Mouse (Mus musculus) intestine, embryonic 15.5 days (tissue): ENCODE measurements around the gene Krtap9-5. TPM values are rescaled to one million over a fixed set of nuclear protein-coding genes. Genes with fewer than 3 reads are reported as not detected.

Experiments
- ATAC-seq: fragments of 200-750 bp; cut with Nextera tagmentation; 2 replicates; pipeline ENCODE4 v1.8.0; 2017; ENCODE audit warnings: moderate TSS enrichment, moderate library complexity
- H3K27ac ChIP-seq: fragments of 300-500 bp; sonication (generic); 2 replicates; pipeline ENCODE4 v1.5.1; 2015; ENCODE audit warnings: mild to moderate bottlenecking, inconsistent platforms
- H3K27me3 ChIP-seq: fragments of 300-500 bp; sonication (generic); replicated peaks from 2 replicates; pipeline ENCODE4 v1.6.1; 2015; ENCODE audit warnings: inconsistent platforms
- H3K36me3 ChIP-seq: fragments of 300-500 bp; sonication (generic); 2 replicates; pipeline ENCODE4 v1.6.1; 2015; ENCODE audit warnings: inconsistent platforms
- H3K4me1 ChIP-seq: fragments of 300-500 bp; sonication (generic); replicated peaks from 2 replicates; pipeline ENCODE4 v1.6.1; 2015; ENCODE audit warnings: inconsistent platforms
- H3K4me2 ChIP-seq: fragments of 300-500 bp; sonication (generic); replicated peaks from 2 replicates; pipeline ENCODE4 v1.6.1; 2015; ENCODE audit warnings: mild to moderate bottlenecking, inconsistent platforms
- H3K4me3 ChIP-seq: fragments of 300-500 bp; sonication (generic); replicated peaks from 2 replicates; pipeline ENCODE4 v1.5.1; 2015; ENCODE audit warnings: inconsistent platforms
- H3K9ac ChIP-seq: fragments of 300-500 bp; sonication (generic); 2 replicates; pipeline ENCODE4 v1.6.1; 2015; ENCODE audit warnings: inconsistent platforms
- H3K9me3 ChIP-seq: fragments of 300-500 bp; sonication (generic); 2 replicates; pipeline ENCODE4 v1.6.1; 2016; ENCODE audit warnings: inconsistent platforms
- WGBS: fragments of 180-500 bp; shearing (Covaris S2); methylation state at CpG from one replicate; pipeline ENCODE4 v1.1.7; 2015; 5-methylcytosine and 5-hydroxymethylcytosine counted together
- polyA plus RNA-seq: library from polyadenylated mRNA; unstranded; fragments of >200 nt; fragmentation: Nextera tagmentation; extraction: Ambion mirVana; gene quantifications from 2 replicates; pipeline ENCODE4 v1.2.1, GENCODE M21; 2015

The Krtap9-5 gene
- not detected in 2 replicates for polyA plus RNA-seq

DNA sequence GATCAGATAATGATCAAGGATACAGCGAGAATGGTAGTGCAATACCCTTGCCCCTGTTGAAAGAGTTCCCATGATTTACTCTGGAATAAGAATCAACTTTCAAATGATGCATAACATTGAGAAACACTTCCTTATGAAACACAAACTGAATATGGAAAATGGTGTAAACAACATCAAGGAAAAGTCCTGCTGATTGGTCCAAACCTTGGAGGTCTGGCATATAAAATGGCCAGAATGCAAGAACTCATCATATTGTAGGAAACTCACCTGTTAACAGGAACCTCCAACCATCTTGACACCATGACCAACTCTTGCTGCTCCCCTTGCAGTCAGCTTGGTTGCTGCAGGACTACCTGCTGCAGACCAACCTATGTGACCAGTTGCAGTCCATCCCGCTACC lies at the start of gene Krtap9-5:
Gene Krtap9-5 (plus strand): TSS at position 301 of the 400 bp plus-strand sequence.
- Histone ChIP-seq H3K9ac (no peak within 1 kb of the TSS), H3K4me3 (no peak within 1 kb of the TSS), H3K4me1 (no peaks in the 10 kb centered on the region), H3K9me3 (no peaks in the 10 kb centered on the region), H3K4me2 (no peak within 1 kb of the TSS), H3K27ac (no peak within 1 kb of the TSS), H3K27me3 (no peaks in the 10 kb centered on the region), H3K36me3 (no peaks in the 10 kb centered on the region)
- ATAC-seq: no peak
- 80% methylated on average over 2 of the region's 2 CpGs for WGBS

- no peak within 1 kb of the TSS for H3K4me3 ChIP-seq
- H3K9me3 ChIP-seq: no peaks in the 10 kb centered on the region
- H3K27me3 ChIP-seq: no peaks in the 10 kb centered on the region
- H3K9ac ChIP-seq: no peak within 1 kb of the TSS
- WGBS: 79% methylated on average over 2 of the region's 2 CpGs
- H3K27ac ChIP-seq: no peak within 1 kb of the TSS
- no peaks in the 10 kb centered on the region for H3K36me3 ChIP-seq
- no peaks in the 10 kb centered on the region for H3K4me1 ChIP-seq
- no peak for ATAC-seq
- no peak within 1 kb of the TSS for H3K4me2 ChIP-seq
These were observed 40.7 kb upstream of the Krtap9-5 start, which contains the start of gene Krtap31-1 for GRCm38 (mm10) chr11:99907620-99908019. TSS of gene Krtap31-1 (plus strand) at chr11:99907920.

DNA sequence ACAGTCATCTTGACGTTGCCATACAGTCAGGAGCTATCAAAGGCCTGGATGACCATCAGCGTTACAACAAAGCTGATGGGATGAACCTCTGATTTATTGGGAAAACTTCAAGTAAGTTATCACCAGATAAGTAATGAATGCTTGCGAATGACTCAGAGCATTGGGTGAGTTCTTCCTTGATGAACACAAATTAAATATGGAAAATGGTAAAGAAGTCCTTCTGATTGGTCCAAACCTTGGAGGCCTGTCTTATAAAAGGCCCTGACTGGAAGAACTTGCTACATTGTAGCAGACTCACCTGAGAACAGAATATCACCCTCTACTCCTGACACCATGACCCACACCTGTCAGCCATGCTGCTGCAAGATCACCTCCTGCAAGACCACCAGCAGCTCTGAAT lies 33.8 kb upstream of the Krtap9-5 start, which contains the start of gene Gm11565:
Gene Gm11565 (plus strand): TSS at position 301 of the 400 bp plus-strand sequence.
- H3K4me3 ChIP-seq: no peak within 1 kb of the TSS
- H3K4me2 ChIP-seq: no peak within 1 kb of the TSS
- no peaks in the 10 kb centered on the region for H3K4me1 ChIP-seq
- H3K9ac ChIP-seq: no peak within 1 kb of the TSS
- H3K36me3 ChIP-seq: no peaks in the 10 kb centered on the region
- 86% methylated on average over 3 of the region's 3 CpGs for WGBS
- H3K9me3 ChIP-seq: no peaks in the 10 kb centered on the region
- H3K27me3 ChIP-seq: no peaks in the 10 kb centered on the region
- no peak within 1 kb of the TSS for H3K27ac ChIP-seq
- no peak for ATAC-seq

DNA sequence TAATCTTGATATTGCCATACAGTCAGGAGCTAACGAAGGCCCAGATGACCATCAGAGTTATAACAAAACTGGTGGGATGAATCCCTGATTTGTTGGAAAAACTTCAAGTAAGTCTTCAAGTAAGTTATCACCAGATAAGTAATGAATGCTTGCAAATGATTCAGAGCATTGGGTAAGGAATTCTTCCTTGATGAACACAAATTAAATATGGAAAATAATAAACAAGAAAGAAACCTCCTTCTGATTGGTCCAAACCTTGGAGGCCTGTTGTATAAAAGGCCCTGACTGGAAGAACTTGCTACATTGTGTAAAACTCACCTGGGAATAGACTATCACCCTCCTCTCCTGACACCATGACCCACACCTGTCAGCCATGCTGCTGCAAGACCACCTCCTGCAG lies 12.3 kb upstream of the Krtap9-5 start, which contains the start of gene Krtap31-2:
Gene Krtap31-2 (plus strand): TSS at position 301 of the 400 bp plus-strand sequence.
- Histone ChIP-seq H3K9me3 (no peaks in the 10 kb centered on the region), H3K27me3 (no peaks in the 10 kb centered on the region), H3K4me3 (no peak within 1 kb of the TSS), H3K4me2 (no peak within 1 kb of the TSS), H3K9ac (no peak within 1 kb of the TSS), H3K36me3 (no peaks in the 10 kb centered on the region), H3K27ac (no peak within 1 kb of the TSS), H3K4me1 (no peaks in the 10 kb centered on the region)
- no peak for ATAC-seq
- WGBS: 88% methylated on average over 1 of the region's 1 CpGs

DNA sequence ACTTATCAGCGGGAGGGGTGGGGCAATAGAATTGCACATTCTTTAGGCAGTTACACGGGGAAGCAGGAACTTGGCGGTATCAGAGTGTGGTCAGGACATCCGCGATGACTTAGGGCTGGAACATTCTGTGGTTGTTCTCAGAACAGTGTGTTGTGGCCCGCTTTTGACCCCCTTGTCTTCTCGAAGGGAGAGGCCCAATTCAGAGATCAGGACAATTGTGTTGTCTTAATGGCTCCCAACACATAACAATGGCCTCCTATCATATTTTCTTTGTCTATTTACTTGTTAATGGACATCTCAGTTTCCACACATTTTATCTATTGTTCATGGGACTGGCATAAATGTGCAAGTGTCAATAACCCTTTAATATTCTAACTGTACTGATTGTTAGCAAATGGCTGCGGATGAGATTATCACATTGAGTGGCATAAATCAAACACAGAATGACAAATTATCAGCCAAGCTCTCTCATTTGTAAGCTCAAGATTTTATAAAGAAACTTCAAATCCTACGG lies 10.5 kb upstream of the Krtap9-5 start:
- WGBS: 86% methylated on average over 9 of the region's 9 CpGs
- Histone ChIP-seq H3K27ac (no peak overlapping the region), H3K4me3 (no peak overlapping the region), H3K4me2 (no peak overlapping the region), H3K36me3 (no peaks in the 10 kb centered on the region), H3K9me3 (no peaks in the 10 kb centered on the region), H3K4me1 (no peaks in the 10 kb centered on the region), H3K9ac (no peak overlapping the region), H3K27me3 (no peaks in the 10 kb centered on the region)
- ATAC-seq: no peak

DNA sequence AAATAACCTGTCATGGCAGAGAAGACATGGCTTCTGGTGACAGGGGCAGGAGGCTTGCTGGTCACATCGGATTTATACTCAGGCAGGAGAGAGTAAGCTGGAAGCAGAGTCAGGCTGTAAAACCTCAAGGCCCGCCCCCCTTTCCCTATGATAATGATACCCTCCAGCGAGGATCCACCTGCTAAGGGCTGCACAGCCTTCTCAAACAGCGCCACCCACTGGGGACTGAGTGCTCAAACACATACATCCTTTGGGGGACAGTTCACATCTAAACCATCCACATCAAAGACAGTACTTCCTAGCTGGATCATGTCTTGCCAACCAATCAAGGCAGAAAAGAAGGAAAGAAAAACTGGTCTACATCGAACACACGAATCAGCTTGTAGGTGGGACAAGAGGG lies 15.9 kb downstream of the Krtap9-5 start:
- no peaks in the 10 kb centered on the region for H3K27me3 ChIP-seq
- no peaks in the 10 kb centered on the region for H3K36me3 ChIP-seq
- 61% methylated on average over 6 of the region's 6 CpGs for WGBS
- no peak for ATAC-seq
- no peaks in the 10 kb centered on the region for H3K9me3 ChIP-seq
- no peaks in the 10 kb centered on the region for H3K4me1 ChIP-seq
- H3K4me3 ChIP-seq: no peak overlapping the region
- no peak overlapping the region for H3K9ac ChIP-seq
- H3K27ac ChIP-seq: no peak overlapping the region
- no peak overlapping the region for H3K4me2 ChIP-seq

DNA sequence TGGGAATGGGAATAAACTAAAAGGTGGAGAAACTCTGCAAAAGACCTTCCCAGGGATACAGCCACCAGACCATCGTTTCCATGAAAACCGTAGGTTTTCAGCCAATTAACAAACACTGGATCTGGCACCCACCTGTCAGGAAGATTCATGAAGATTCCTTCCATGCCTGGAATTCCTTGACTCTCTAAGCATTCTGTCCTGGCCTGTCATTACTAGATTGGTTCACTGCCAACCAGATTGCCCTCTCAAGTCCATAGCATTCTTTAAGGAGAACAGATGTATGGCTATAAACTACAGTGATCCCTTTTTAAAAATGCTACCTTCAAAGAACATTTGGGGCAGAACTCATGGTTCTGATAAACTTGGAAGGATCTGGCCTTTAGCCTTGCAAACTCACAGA lies 17.7 kb downstream of the Krtap9-5 start:
- no peak for ATAC-seq
- Histone ChIP-seq H3K9me3 (no peaks in the 10 kb centered on the region), H3K4me3 (no peak overlapping the region), H3K4me2 (no peak overlapping the region), H3K27ac (no peak overlapping the region), H3K36me3 (no peaks in the 10 kb centered on the region), H3K9ac (no peak overlapping the region), H3K27me3 (no peaks in the 10 kb centered on the region), H3K4me1 (no peaks in the 10 kb centered on the region)
- WGBS: 4% methylated on average over 2 of the region's 2 CpGs

- ATAC-seq: no peak
- H3K4me2 ChIP-seq: no peak within 1 kb of the TSS
- no peak within 1 kb of the TSS for H3K4me3 ChIP-seq
- H3K27ac ChIP-seq: no peak within 1 kb of the TSS
- H3K4me1 ChIP-seq: no peaks in the 10 kb centered on the region
- WGBS: 73% methylated on average over 5 of the region's 5 CpGs
- no peaks in the 10 kb centered on the region for H3K36me3 ChIP-seq
- H3K27me3 ChIP-seq: no peaks in the 10 kb centered on the region
- no peak within 1 kb of the TSS for H3K9ac ChIP-seq
- no peaks in the 10 kb centered on the region for H3K9me3 ChIP-seq
These were observed 30.7 kb downstream of the Krtap9-5 start, which contains the start of gene Krtap29-1 for GRCm38 (mm10) chr11:99978953-99979352. TSS of gene Krtap29-1 (minus strand) at chr11:99979053.

DNA sequence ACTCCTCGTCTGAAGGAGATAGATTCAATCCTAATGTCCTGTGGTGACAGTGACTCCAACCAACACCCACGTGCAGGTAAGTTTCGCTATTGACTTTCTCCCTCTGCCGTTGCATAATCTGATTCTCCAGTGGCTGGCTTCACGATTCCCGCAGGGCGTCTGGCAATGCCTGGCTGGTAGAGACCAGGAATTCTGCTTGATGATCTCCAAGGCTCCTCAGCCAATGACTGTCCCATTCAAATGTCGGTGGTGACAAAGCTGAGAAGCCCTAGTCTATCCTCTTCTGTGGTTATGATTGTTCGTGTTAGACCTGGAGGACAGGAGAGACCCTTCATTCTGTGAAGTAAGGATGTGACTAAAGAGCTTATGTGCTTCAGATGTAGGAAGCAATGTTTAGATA lies 34.5 kb downstream of the Krtap9-5 start:
- Histone ChIP-seq H3K9me3 (no peaks in the 10 kb centered on the region), H3K9ac (no peak overlapping the region), H3K27me3 (no peaks in the 10 kb centered on the region), H3K4me1 (no peaks in the 10 kb centered on the region), H3K36me3 (no peaks in the 10 kb centered on the region), H3K4me2 (no peak overlapping the region), H3K27ac (no peak overlapping the region), H3K4me3 (no peak overlapping the region)
- 82% methylated on average over 9 of the region's 9 CpGs for WGBS
- ATAC-seq: no peak

DNA sequence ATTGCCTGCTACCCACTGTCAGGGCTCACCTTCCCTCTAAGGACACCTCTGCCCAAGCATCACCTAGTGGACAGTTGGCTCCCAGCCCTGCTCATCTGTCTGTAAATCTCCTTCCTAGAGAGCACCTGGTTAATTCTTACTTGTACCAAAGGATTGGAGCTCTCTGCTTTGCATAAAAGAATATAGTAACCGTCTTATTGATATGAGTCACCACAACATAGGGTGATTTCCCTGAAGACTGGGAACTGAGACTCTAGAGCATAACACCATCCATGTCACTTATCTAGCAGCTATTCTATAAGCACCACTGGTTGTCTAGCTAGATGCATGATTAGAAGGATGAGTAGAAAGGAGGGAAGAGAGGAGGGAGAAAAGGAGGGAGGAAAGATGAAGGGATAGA lies 35.2 kb downstream of the Krtap9-5 start:
- Histone ChIP-seq H3K4me3 (no peak overlapping the region), H3K36me3 (no peaks in the 10 kb centered on the region), H3K9me3 (no peaks in the 10 kb centered on the region), H3K4me2 (no peak overlapping the region), H3K9ac (no peak overlapping the region), H3K27me3 (no peaks in the 10 kb centered on the region), H3K27ac (no peak overlapping the region), H3K4me1 (no peaks in the 10 kb centered on the region)
- no peak for ATAC-seq
- 94% methylated on average over 1 of the region's 1 CpGs for WGBS

- no peaks in the 10 kb centered on the region for H3K4me1 ChIP-seq
- 78% methylated on average over 20 of the region's 20 CpGs for WGBS
- no peak overlapping the region for H3K4me2 ChIP-seq
- H3K4me3 ChIP-seq: no peak overlapping the region
- H3K27me3 ChIP-seq: no peaks in the 10 kb centered on the region
- H3K9me3 ChIP-seq: no peaks in the 10 kb centered on the region
- no peaks in the 10 kb centered on the region for H3K36me3 ChIP-seq
- no peak overlapping the region for H3K9ac ChIP-seq
- no peak for ATAC-seq
- H3K27ac ChIP-seq: no peak overlapping the region
These were observed 37.2 kb downstream of the Krtap9-5 start for GRCm38 (mm10) chr11:99985291-99986092.

GRCm38 (mm10) chr11:99986180-99986647 lies 37.9 kb downstream of the Krtap9-5 start, which contains the start of gene Krtap16-1:
TSS of gene Krtap16-1 (minus strand) at chr11:99986597.
- no peak within 1 kb of the TSS for H3K9ac ChIP-seq
- ATAC-seq: no peak
- WGBS: 75% methylated on average over 8 of the region's 8 CpGs

More at GRCm38 (mm10) chr11:99986180-99986647, 37.9 kb downstream of the Krtap9-5 start, which contains the start of gene Krtap16-1:
- no peaks in the 10 kb centered on the region for H3K9me3 ChIP-seq
- H3K4me2 ChIP-seq: no peak within 1 kb of the TSS
- no peaks in the 10 kb centered on the region for H3K27me3 ChIP-seq
- no peaks in the 10 kb centered on the region for H3K4me1 ChIP-seq
- H3K36me3 ChIP-seq: no peaks in the 10 kb centered on the region
- H3K4me3 ChIP-seq: no peak within 1 kb of the TSS
- H3K27ac ChIP-seq: no peak within 1 kb of the TSS
